Mouse (Mus musculus) midbrain, postnatal 0 days (tissue): ENCODE data around the gene Midn. TPM values are rescaled to one million over a fixed set of nuclear protein-coding genes. Genes with fewer than 3 reads are reported as not detected.

Source experiments
- ATAC-seq: fragments of 200-750 bp; cut with Nextera tagmentation; 2 replicates; pipeline ENCODE4 v1.8.0; 2017; ENCODE audit warnings: moderate number of reproducible peaks, mild to moderate bottlenecking, moderate TSS enrichment, moderate library complexity; ENCODE audit not compliant: low FRiP score
- DNase-seq: peaks from one replicate; pipeline ENCODE4 v3.0.0-alpha.2; 2015; ENCODE audit warnings: low spot score
- H3K27ac ChIP-seq: fragments of 300-500 bp; sonication (generic); 2 replicates; pipeline ENCODE4 v1.5.1; 2014; ENCODE audit warnings: low read depth, mild to moderate bottlenecking, low read length, mixed read lengths
- H3K27me3 ChIP-seq: fragments of 300-500 bp; sonication (generic); 2 replicates; pipeline ENCODE4 v1.6.1; 2014; ENCODE audit warnings: low read length, control low read depth, mixed read lengths; ENCODE audit not compliant: insufficient read depth
- H3K36me3 ChIP-seq: fragments of 300-500 bp; sonication (generic); 2 replicates; pipeline ENCODE4 v1.6.1; 2014; ENCODE audit warnings: low read length, control low read depth, mixed read lengths; ENCODE audit not compliant: insufficient read depth
- H3K4me1 ChIP-seq: fragments of 300-500 bp; sonication (generic); 2 replicates; pipeline ENCODE4 v1.6.1; 2014; ENCODE audit warnings: mild to moderate bottlenecking, control low read depth, antibody characterized with exemption, low read length, mixed read lengths; ENCODE audit not compliant: insufficient read depth
- H3K4me2 ChIP-seq: fragments of 300-500 bp; sonication (generic); 2 replicates; pipeline ENCODE4 v1.6.1; 2014; ENCODE audit warnings: low read depth, mild to moderate bottlenecking, low read length, mixed read lengths; ENCODE audit not compliant: poor library complexity, severe bottlenecking
- H3K4me3 ChIP-seq: fragments of 300-500 bp; sonication (generic); 2 replicates; pipeline ENCODE4 v1.5.1; 2014; ENCODE audit warnings: low read depth, mild to moderate bottlenecking, low read length, moderate library complexity
- H3K9ac ChIP-seq: fragments of 300-500 bp; sonication (generic); replicated peaks from 2 replicates; pipeline ENCODE4 v1.6.1; 2014; ENCODE audit warnings: mild to moderate bottlenecking, low read length, moderate library complexity, mixed read lengths; ENCODE audit not compliant: poor library complexity, severe bottlenecking
- H3K9me3 ChIP-seq: fragments of 300-500 bp; sonication (generic); 2 replicates; pipeline ENCODE4 v1.6.1; 2016; ENCODE audit warnings: low read length, control low read depth
- CTCF ChIP-seq: IDR thresholded peaks from 2 replicates; pipeline ENCODE4 v1.5.1; 2016; ENCODE audit warnings: antibody characterized with exemption, mild to moderate bottlenecking
- WGBS: fragments of 180-500 bp; shearing (Covaris S2); extraction: QIAGEN DNeasy Blood & Tissue Kit; methylation state at CpG from one replicate; pipeline ENCODE4 v1.1.7; 2014; 5-methylcytosine and 5-hydroxymethylcytosine counted together
- polyA plus RNA-seq: library from polyadenylated mRNA; unstranded; fragments of >200 nt; fragmentation: Nextera tagmentation; extraction: Ambion mirVana; gene quantifications from 2 replicates; pipeline ENCODE4 v1.2.1, GENCODE M21; 2015
- total RNA-seq: library from RNA; depleted of rRNA; stranded (reverse); fragments of >200 nt; gene quantifications from 2 replicates; pipeline ENCODE4 v1.2.3, GENCODE M21; 2014

The Midn gene
- total and polyA plus RNA-seq, 2 experiments from 2014 or later: 17.2 to 143 TPM

- Histone ChIP-seq H3K9me3 (no peaks in the 10 kb centered on the region), H3K4me2 (peak within 1 kb of the TSS; percentile 84), H3K27me3 (no peaks in the 10 kb centered on the region), H3K27ac (peak within 1 kb of the TSS; percentile 78), H3K4me3 (peak within 1 kb of the TSS; percentile 75), H3K9ac (peak within 1 kb of the TSS; percentile 63), H3K4me1 (peaks cover 14% of the 10 kb centered on the region), H3K36me3 (no peaks in the 10 kb centered on the region)
- ATAC-seq (peak; percentile 98), DNase-seq (peak; percentile 100)
- WGBS: under 1% methylated on average over 68 of the region's 70 CpGs
- TF ChIP-seq CTCF: peak; percentile 57
Measured at GRCm38 (mm10) chr10:80115290-80115943, 32.7 kb upstream of the Midn start, which contains the start of gene Stk11. Gene Stk11 (plus strand): TSS chr10:80115803.

- peaks cover 14% of the 10 kb centered on the region for H3K4me1 ChIP-seq
- no peak for TF ChIP-seq CTCF
- H3K9me3 ChIP-seq: no peaks in the 10 kb centered on the region
Measured at GRCm38 (mm10) chr10:80115944-80116335, 32.1 kb upstream of the Midn start.

DNA sequence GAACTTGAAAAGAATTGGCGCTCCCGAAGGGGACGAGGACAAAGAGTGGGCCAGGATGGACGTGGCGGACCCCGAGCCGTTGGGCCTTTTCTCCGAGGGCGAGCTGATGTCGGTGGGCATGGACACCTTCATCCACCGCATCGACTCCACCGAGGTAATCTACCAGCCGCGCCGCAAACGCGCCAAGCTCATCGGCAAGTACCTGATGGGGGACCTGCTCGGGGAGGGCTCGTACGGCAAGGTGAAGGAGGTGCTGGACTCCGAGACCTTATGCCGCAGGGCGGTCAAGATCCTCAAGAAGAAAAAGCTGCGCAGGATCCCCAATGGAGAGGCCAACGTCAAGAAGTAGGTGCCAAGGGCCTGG, 31.5 kb upstream of the Midn start:
- H3K9ac ChIP-seq: peak overlapping the region; percentile 63
- DNase-seq: no peak
- H3K36me3 ChIP-seq: peaks cover 4% of the 10 kb centered on the region; the same call in 1 of the 2 replicates
- no peaks in the 10 kb centered on the region for H3K27me3 ChIP-seq
- H3K4me3 ChIP-seq: peak overlapping the region; percentile 75
- no peak overlapping the region for H3K27ac ChIP-seq
- no peaks in the 10 kb centered on the region for H3K9me3 ChIP-seq
- H3K4me1 ChIP-seq: peaks cover 14% of the 10 kb centered on the region
- 1% methylated on average over 25 of the region's 27 CpGs for WGBS
- ATAC-seq: no peak
- no peak for TF ChIP-seq CTCF
- peak overlapping the region; percentile 84 for H3K4me2 ChIP-seq

More at GRCm38 (mm10) chr10:80115944-80116335, 32.1 kb upstream of the Midn start:
- Histone ChIP-seq H3K27me3 (no peaks in the 10 kb centered on the region), H3K36me3 (peaks cover 4% of the 10 kb centered on the region; the same call in 1 of the 2 replicates), H3K27ac (peak overlapping the region; percentile 78), H3K4me3 (peak overlapping the region; percentile 75), H3K4me2 (peak overlapping the region; percentile 84), H3K9ac (peak overlapping the region; percentile 63)
- WGBS: under 1% methylated on average over 57 of the region's 63 CpGs
- peak; percentile 17; the same call in 1 of the 2 replicates for ATAC-seq
- DNase-seq: no peak

DNA sequence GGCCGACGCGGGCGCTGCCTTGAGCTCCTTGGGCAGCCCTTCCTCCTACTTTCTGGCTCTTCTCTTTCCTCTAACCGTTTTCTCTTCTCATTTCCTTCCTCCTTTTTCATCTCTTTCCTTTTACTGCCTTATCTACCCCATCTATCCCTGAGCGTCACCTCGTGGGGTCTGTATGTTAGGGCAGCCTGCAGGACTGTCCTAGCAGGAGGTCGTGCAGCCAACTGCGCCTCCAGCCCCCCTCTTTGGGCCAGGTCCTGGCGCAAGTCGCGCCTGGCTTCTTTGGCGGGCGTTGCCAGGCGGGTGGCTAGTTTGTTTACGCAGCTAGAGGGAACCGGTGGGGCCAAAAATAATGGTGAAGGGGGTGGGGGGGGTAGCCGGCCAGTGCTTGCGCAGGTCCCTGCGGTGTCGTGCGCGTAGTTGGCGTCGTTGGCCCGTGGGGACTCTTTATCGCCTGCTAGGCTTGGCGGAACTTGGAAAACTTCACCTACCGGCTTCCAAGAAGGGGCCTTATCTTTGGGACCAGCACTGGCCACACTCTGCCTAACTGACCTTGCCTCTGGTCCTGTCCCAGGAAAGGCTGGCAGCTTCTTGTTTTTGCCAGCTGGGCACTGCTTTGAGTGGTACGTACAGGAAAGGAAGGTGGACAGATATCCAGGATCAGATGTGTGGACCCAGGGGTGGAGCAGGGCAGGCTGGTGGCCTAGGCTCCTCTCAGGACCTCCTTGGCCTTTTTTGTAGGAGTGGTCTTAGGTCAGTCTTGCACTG, 31.0 kb upstream of the Midn start:
- no peak for DNase-seq
- Histone ChIP-seq H3K27me3 (no peaks in the 10 kb centered on the region), H3K9me3 (no peaks in the 10 kb centered on the region), H3K27ac (no peak overlapping the region), H3K4me3 (peak overlapping the region; percentile 75), H3K4me1 (peaks cover 14% of the 10 kb centered on the region), H3K9ac (peak overlapping the region; percentile 63), H3K36me3 (peaks cover 4% of the 10 kb centered on the region; the same call in 1 of the 2 replicates), H3K4me2 (peak overlapping the region; percentile 84)
- no peak for ATAC-seq
- no peak; the same call in 1 of the 2 replicates for TF ChIP-seq CTCF
- 5% methylated on average over 30 of the region's 30 CpGs for WGBS

DNA sequence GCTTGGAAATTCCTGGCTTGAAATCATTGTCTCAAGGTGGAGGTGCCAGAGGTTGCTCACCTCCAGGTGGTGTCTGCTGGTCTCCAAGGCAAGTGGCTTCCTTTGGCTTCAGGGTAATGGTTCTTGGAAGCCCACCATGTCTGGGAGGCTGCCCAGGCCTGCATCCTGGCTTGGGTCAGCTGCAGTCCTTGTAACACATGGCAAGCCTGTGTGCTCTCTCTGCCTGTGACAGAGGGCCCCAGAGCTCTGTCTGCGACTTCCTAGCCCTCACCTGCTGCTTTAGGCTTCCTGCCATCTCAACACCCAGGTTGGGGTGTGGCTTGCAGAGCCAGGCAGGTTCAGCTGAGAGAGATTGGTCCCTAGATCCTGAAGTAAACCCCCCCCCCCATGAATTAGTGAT, 30.3 kb upstream of the Midn start:
- Histone ChIP-seq H3K36me3 (peaks cover 4% of the 10 kb centered on the region; the same call in 1 of the 2 replicates), H3K4me1 (peaks cover 14% of the 10 kb centered on the region), H3K9me3 (no peaks in the 10 kb centered on the region), H3K4me2 (peak overlapping the region; percentile 84), H3K9ac (peak overlapping the region; percentile 63), H3K27ac (no peak overlapping the region), H3K4me3 (peak overlapping the region; percentile 75; the same call in 1 of the 2 replicates), H3K27me3 (no peaks in the 10 kb centered on the region)
- no peak for DNase-seq
- 48% methylated on average over 1 of the region's 1 CpGs for WGBS
- TF ChIP-seq CTCF: no peak
- no peak for ATAC-seq

DNA sequence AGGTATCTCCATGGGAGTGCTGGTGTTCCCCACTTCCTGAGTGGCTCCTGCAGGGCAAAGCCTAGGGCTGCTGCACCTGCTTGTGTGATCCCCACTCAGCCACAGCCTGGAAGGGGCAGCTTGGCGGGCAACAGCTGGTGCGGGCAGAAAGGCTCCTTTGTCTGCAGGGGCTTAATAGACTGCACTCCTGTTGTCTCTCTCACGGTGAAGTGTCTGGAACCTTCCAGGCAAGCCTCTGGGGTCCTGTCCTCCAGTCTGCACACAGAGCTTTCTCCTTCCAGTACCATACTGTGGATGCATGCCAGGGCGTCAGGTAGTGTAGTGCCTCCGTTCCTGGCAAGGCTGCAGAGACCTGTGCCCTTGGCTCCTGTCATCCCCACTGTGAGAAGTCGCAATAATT, 29.5 kb upstream of the Midn start:
- no peak for TF ChIP-seq CTCF
- WGBS: 42% methylated on average over 6 of the region's 6 CpGs
- no peak overlapping the region for H3K4me3 ChIP-seq

More for the DNA sequence above, 29.5 kb upstream of the Midn start:
- Histone ChIP-seq H3K4me1 (peaks cover 14% of the 10 kb centered on the region), H3K27me3 (no peaks in the 10 kb centered on the region), H3K4me2 (no peak overlapping the region), H3K27ac (no peak overlapping the region; the same call in 1 of the 2 replicates), H3K36me3 (peaks cover 4% of the 10 kb centered on the region; the same call in 1 of the 2 replicates), H3K9me3 (no peaks in the 10 kb centered on the region), H3K9ac (0 out of 2 replicates have a peak overlapping the region, but pooled peaks have one; percentile 0)
- DNase-seq (peak; percentile 16), ATAC-seq (no peak)
